Mouse (Mus musculus): ENCODE data around the gene Gckr. TPM values are rescaled to one million over a fixed set of nuclear protein-coding genes. Genes with fewer than 3 reads are reported as not detected.

Gene Gckr
- polyA plus RNA-seq, 1 experiment from 2014 or later, result 0.16 TPM

- H3K9ac ChIP-seq (ENCODE audit: low read length), result no peak overlapping the region
- WGBS, result 95% methylated on average over 2 of the region's 2 CpGs
- H3K36me3 ChIP-seq (ENCODE audit: control insufficient read depth, insufficient read depth, low read length), result peaks cover 18% of the 10 kb centered on the region
- no peak overlapping the region for H3K4me3 ChIP-seq (ENCODE audit: low read depth, low read length)
- ATAC-seq (ENCODE audit: insufficient number of reproducible peaks, low FRiP score, low TSS enrichment, low read depth) (no peak), DNase-seq (ENCODE audit: low spot score) (no peak)
- peaks cover 25% of the 10 kb centered on the region for H3K4me1 ChIP-seq (ENCODE audit: control insufficient read depth, insufficient read depth, low read length)
- H3K27ac ChIP-seq (replicated peaks; ENCODE audit: low read depth, low read length), result no peak overlapping the region
- no peak overlapping the region for H3K4me2 ChIP-seq (ENCODE audit: low read depth, severe bottlenecking)
- no peaks in the 10 kb centered on the region for H3K27me3 ChIP-seq (ENCODE audit: control insufficient read depth, insufficient read depth, low read length)
- H3K9me3 ChIP-seq (ENCODE audit: control insufficient read depth, low read length), result no peaks in the 10 kb centered on the region
Measured at GRCm38 (mm10) chr5:31255381-31255780, 41.9 kb upstream of the Gckr start.

GRCm38 (mm10) chr5:31255971-31256370 lies 41.3 kb upstream of the Gckr start:
- ATAC-seq (ENCODE audit: insufficient number of reproducible peaks, low FRiP score, low TSS enrichment, low read depth) (no peak), DNase-seq (ENCODE audit: low spot score) (no peak)
- Histone ChIP-seq H3K27ac (replicated peaks; ENCODE audit: low read depth, low read length) (no peak overlapping the region), H3K9ac (ENCODE audit: low read length) (no peak overlapping the region), H3K36me3 (ENCODE audit: control insufficient read depth, insufficient read depth, low read length) (peaks cover 12% of the 10 kb centered on the region), H3K4me3 (ENCODE audit: low read depth, low read length) (no peak overlapping the region), H3K4me2 (ENCODE audit: low read depth, severe bottlenecking) (no peak overlapping the region), H3K4me1 (ENCODE audit: control insufficient read depth, insufficient read depth, low read length) (peaks cover 21% of the 10 kb centered on the region), H3K27me3 (ENCODE audit: control insufficient read depth, insufficient read depth, low read length) (no peaks in the 10 kb centered on the region), H3K9me3 (ENCODE audit: control insufficient read depth, low read length) (no peaks in the 10 kb centered on the region)
- WGBS, result 92% methylated on average over 2 of the region's 2 CpGs

- Histone ChIP-seq H3K27me3 (ENCODE audit: control insufficient read depth, insufficient read depth, low read length) (no peaks in the 10 kb centered on the region), H3K9ac (ENCODE audit: low read length) (no peak overlapping the region), H3K27ac (replicated peaks; ENCODE audit: low read depth, low read length) (no peak overlapping the region), H3K4me2 (ENCODE audit: low read depth, severe bottlenecking) (no peak overlapping the region), H3K4me3 (ENCODE audit: low read depth, low read length) (no peak overlapping the region), H3K4me1 (ENCODE audit: control insufficient read depth, insufficient read depth, low read length) (peaks cover 8% of the 10 kb centered on the region; the same call in 1 of the 2 replicates), H3K36me3 (ENCODE audit: control insufficient read depth, insufficient read depth, low read length) (peaks cover 10% of the 10 kb centered on the region), H3K9me3 (ENCODE audit: control insufficient read depth, low read length) (no peaks in the 10 kb centered on the region)
- ATAC-seq (ENCODE audit: insufficient number of reproducible peaks, low FRiP score, low TSS enrichment, low read depth), result no peak
- WGBS, result 87% methylated on average over 11 of the region's 11 CpGs
- no peak for DNase-seq (ENCODE audit: low spot score)
Measured at GRCm38 (mm10) chr5:31257616-31258015, 39.6 kb upstream of the Gckr start.

- Histone ChIP-seq H3K27me3 (ENCODE audit: control insufficient read depth, insufficient read depth, low read length) (no peaks in the 10 kb centered on the region), H3K4me2 (ENCODE audit: low read depth, severe bottlenecking) (no peak overlapping the region), H3K9ac (ENCODE audit: low read length) (no peak overlapping the region), H3K9me3 (ENCODE audit: control insufficient read depth, low read length) (no peaks in the 10 kb centered on the region), H3K36me3 (ENCODE audit: control insufficient read depth, insufficient read depth, low read length) (peaks cover 18% of the 10 kb centered on the region), H3K27ac (replicated peaks; ENCODE audit: low read depth, low read length) (no peak overlapping the region), H3K4me3 (ENCODE audit: low read depth, low read length) (no peak overlapping the region), H3K4me1 (ENCODE audit: control insufficient read depth, insufficient read depth, low read length) (no peaks in the 10 kb centered on the region)
- no peak for ATAC-seq (ENCODE audit: insufficient number of reproducible peaks, low FRiP score, low TSS enrichment, low read depth)
- WGBS, result 93% methylated on average over 7 of the region's 7 CpGs
- DNase-seq (ENCODE audit: low spot score), result no peak
Measured at GRCm38 (mm10) chr5:31266101-31266500, 31.1 kb upstream of the Gckr start.

- Histone ChIP-seq H3K36me3 (ENCODE audit: control insufficient read depth, insufficient read depth, low read length) (peaks cover 21% of the 10 kb centered on the region), H3K9ac (ENCODE audit: low read length) (no peak overlapping the region), H3K4me3 (ENCODE audit: low read depth, low read length) (no peak overlapping the region), H3K4me2 (ENCODE audit: low read depth, severe bottlenecking) (no peak overlapping the region), H3K27me3 (ENCODE audit: control insufficient read depth, insufficient read depth, low read length) (no peaks in the 10 kb centered on the region), H3K4me1 (ENCODE audit: control insufficient read depth, insufficient read depth, low read length) (no peaks in the 10 kb centered on the region), H3K27ac (replicated peaks; ENCODE audit: low read depth, low read length) (no peak overlapping the region), H3K9me3 (ENCODE audit: control insufficient read depth, low read length) (no peaks in the 10 kb centered on the region)
- ATAC-seq (ENCODE audit: insufficient number of reproducible peaks, low FRiP score, low TSS enrichment, low read depth), result no peak
- WGBS, result 90% methylated on average over 6 of the region's 6 CpGs
- DNase-seq (ENCODE audit: low spot score), result no peak
Measured at GRCm38 (mm10) chr5:31267686-31268085, 29.6 kb upstream of the Gckr start.

- Histone ChIP-seq H3K4me1 (ENCODE audit: control insufficient read depth, insufficient read depth, low read length) (no peaks in the 10 kb centered on the region), H3K36me3 (ENCODE audit: control insufficient read depth, insufficient read depth, low read length) (peaks cover 7% of the 10 kb centered on the region; the same call in 1 of the 2 replicates), H3K9ac (ENCODE audit: low read length) (no peak overlapping the region), H3K9me3 (ENCODE audit: control insufficient read depth, low read length) (no peaks in the 10 kb centered on the region), H3K4me3 (ENCODE audit: low read depth, low read length) (no peak overlapping the region), H3K27me3 (ENCODE audit: control insufficient read depth, insufficient read depth, low read length) (no peaks in the 10 kb centered on the region), H3K27ac (replicated peaks; ENCODE audit: low read depth, low read length) (no peak overlapping the region), H3K4me2 (ENCODE audit: low read depth, severe bottlenecking) (no peak overlapping the region)
- no peak for ATAC-seq (ENCODE audit: insufficient number of reproducible peaks, low FRiP score, low TSS enrichment, low read depth)
- WGBS, result 85% methylated on average over 6 of the region's 6 CpGs
- no peak for DNase-seq (ENCODE audit: low spot score)
Measured at GRCm38 (mm10) chr5:31273018-31273417, 24.2 kb upstream of the Gckr start.

- Histone ChIP-seq H3K9ac (ENCODE audit: low read length) (no peak overlapping the region), H3K27ac (replicated peaks; ENCODE audit: low read depth, low read length) (no peak overlapping the region), H3K4me2 (ENCODE audit: low read depth, severe bottlenecking) (no peak overlapping the region), H3K36me3 (ENCODE audit: control insufficient read depth, insufficient read depth, low read length) (peaks cover 9% of the 10 kb centered on the region; the same call in 1 of the 2 replicates), H3K9me3 (ENCODE audit: control insufficient read depth, low read length) (no peaks in the 10 kb centered on the region), H3K4me3 (ENCODE audit: low read depth, low read length) (no peak overlapping the region), H3K27me3 (ENCODE audit: control insufficient read depth, insufficient read depth, low read length) (no peaks in the 10 kb centered on the region), H3K4me1 (ENCODE audit: control insufficient read depth, insufficient read depth, low read length) (no peaks in the 10 kb centered on the region)
- no peak for ATAC-seq (ENCODE audit: insufficient number of reproducible peaks, low FRiP score, low TSS enrichment, low read depth)
- WGBS, result 88% methylated on average over 20 of the region's 20 CpGs
- no peak for DNase-seq (ENCODE audit: low spot score)
Measured at GRCm38 (mm10) chr5:31279245-31279988, 17.8 kb upstream of the Gckr start.

GRCm38 (mm10) chr5:31288225-31288624 lies 9.0 kb upstream of the Gckr start:
- H3K9ac ChIP-seq (ENCODE audit: low read length), result no peak overlapping the region
- no peak for ATAC-seq (ENCODE audit: insufficient number of reproducible peaks, low FRiP score, low TSS enrichment, low read depth)
- 91% methylated on average over 4 of the region's 4 CpGs for WGBS
- H3K36me3 ChIP-seq (ENCODE audit: control insufficient read depth, insufficient read depth, low read length), result 0 out of 2 replicates have a peak, but pooled peaks cover 4% of the 10 kb centered on the region
- H3K27me3 ChIP-seq (ENCODE audit: control insufficient read depth, insufficient read depth, low read length), result no peaks in the 10 kb centered on the region
- no peaks in the 10 kb centered on the region for H3K9me3 ChIP-seq (ENCODE audit: control insufficient read depth, low read length)
- no peak for DNase-seq (ENCODE audit: low spot score)
- no peak overlapping the region for H3K4me2 ChIP-seq (ENCODE audit: low read depth, severe bottlenecking)
- H3K4me3 ChIP-seq (ENCODE audit: low read depth, low read length), result no peak overlapping the region
- no peak overlapping the region for H3K27ac ChIP-seq (replicated peaks; ENCODE audit: low read depth, low read length)
- 0 out of 2 replicates have a peak, but pooled peaks cover 3% of the 10 kb centered on the region for H3K4me1 ChIP-seq (ENCODE audit: control insufficient read depth, insufficient read depth, low read length)
